Mouse (Mus musculus) c-Kit-negative CD71-positive TER-119-positive erythroid progenitor cells, embryonic 14.5 days (primary cell): ENCODE results near the gene 2810408A11Rik.

ENCODE experiments used
- DNase-seq: peaks from one replicate; pipeline ENCODE4 v3.0.0-alpha.2; 2013; ENCODE audit warnings: low read depth, low spot score

Gene 2810408A11Rik

GRCm38 (mm10) chr11:69900471-69901405, at the start of gene 2810408A11Rik, which contains the start of gene Neurl4:
TSS of gene 2810408A11Rik (minus strand) at chr11:69900987.
TSS of gene Neurl4 (plus strand) at chr11:69901072.
- DNase-seq: peak; percentile 88

- DNase-seq: peak; percentile 90
Measured at GRCm38 (mm10) chr11:69948763-69949150, 48.0 kb upstream of the 2810408A11Rik start.

GRCm38 (mm10) chr11:69948066-69948762, 47.4 kb upstream of the 2810408A11Rik start, which contains the start of gene Slc2a4:
TSS of gene Slc2a4 (minus strand) at chr11:69948188.
- peak; percentile 94 for DNase-seq

DNA sequence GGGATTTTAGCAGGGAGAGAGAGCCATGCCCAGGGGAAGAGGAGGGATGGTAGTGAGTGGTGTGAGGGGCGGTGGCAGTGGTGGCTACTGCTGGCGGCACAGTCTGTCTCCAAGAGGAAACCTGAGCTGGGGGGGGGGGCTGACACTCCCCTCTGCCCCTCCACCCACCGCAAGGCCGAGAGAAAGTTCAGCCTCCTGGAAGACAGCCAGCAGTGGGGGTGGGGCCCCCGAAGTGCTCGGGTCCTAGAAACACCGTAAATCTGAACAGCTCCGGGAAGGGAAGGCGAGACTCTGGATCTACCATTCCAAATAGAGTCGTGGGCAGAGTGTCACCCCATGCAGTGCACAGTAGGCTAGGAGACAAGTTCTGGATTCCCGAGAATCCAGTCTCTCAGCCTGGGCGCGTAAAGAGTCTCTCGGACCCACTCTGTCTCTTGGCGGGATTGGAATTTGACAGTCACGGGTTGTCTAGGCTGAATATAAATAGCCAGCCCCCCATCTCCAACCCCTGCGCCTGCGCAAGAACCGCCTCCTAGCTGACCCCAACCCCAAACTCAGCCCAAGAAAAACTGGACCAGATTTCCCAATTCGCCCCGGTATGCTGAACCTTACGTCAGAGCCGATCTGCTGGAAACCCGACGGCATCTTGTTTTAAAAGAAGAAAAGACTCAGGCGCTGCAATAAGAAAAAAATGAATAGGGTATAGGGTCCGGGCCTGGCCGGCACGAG, 46.7 kb upstream of the 2810408A11Rik start:
- no peak for DNase-seq

DNA sequence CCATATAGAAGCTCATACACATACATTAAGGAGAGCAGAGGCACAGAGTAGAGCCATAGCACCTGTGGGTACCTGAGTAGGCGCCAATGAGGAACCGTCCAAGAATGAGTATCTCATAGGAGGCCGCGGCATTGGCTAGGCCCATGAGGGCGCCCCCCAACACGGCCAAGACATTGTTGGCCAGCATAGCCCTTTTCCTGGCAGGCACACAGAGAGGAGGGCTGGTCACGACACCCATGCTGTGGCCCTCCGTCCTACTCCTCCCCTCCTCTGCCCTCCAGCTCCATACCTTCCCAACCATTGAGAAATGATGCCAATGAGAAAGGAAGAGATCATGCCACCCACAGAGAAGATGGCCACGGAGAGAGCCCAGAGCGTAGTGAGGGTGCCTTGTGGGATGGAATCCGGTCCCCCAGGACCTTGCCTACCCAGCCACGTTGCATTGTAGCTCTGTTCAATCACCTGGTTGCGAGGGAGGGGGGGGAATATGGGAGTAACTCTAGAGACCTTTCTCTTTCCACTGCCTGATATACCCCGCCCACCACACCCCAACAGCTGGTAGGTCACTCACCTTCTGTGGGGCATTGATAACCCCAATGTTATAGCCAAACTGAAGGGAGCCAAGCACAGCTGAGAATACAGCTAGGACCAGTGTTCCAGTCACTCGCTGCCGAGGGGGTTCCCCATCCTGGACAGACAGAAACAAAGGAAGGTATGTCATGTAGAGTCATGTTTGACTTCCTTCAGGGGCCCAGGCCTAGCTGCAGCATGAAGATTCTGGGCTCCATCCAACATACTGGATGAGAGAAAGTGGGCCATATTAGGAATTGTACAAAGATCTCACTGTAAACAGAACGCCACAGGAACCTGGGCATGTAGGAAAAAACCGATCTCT, 45.5 kb upstream of the 2810408A11Rik start:
- DNase-seq: peak; percentile 79

- DNase-seq: no peak
Measured at GRCm38 (mm10) chr11:69945216-69945615, 44.4 kb upstream of the 2810408A11Rik start.

- DNase-seq: no peak
Measured at GRCm38 (mm10) chr11:69940962-69941361, 40.2 kb upstream of the 2810408A11Rik start.

DNA sequence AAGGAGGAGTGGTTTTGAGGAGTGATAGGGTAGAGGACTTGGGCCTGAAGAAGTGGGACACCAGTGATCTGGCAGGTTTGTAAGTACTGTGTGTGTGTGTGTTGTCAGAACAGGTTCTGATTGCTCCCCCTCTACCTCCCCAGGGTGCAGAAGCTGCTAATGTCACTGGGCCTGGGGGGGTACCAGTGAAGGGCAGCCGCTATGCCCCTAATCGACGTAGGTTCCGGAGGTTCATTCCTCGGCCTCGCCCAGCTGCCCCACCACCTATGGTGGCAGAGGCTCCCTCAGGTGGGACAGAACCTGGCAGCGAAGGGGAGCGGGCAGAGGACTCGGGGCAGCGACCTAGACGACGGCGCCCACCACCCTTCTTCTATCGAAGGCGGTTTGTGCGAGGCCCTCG, 38.9 kb upstream of the 2810408A11Rik start:
- no peak for DNase-seq

DNA sequence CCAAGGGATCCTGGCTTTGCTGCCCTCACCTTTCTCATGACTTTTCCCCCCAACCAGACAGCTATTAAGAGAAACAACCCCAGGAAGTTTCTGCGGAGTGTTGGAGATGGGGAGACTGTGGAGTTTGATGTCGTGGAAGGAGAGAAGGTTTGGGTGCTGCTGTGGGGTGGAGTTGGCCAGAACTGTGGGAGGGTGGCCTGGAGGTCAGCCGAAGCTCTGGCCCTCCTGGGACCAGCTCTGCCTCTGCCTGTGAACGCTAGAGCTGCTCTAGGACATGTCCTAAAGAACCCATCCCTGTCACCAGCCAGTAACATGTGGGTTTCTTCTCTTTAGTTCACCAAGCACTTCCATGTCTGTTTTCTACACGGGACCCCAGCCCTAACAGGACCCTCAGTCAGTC, 38.4 kb upstream of the 2810408A11Rik start:
- DNase-seq: no peak

DNA sequence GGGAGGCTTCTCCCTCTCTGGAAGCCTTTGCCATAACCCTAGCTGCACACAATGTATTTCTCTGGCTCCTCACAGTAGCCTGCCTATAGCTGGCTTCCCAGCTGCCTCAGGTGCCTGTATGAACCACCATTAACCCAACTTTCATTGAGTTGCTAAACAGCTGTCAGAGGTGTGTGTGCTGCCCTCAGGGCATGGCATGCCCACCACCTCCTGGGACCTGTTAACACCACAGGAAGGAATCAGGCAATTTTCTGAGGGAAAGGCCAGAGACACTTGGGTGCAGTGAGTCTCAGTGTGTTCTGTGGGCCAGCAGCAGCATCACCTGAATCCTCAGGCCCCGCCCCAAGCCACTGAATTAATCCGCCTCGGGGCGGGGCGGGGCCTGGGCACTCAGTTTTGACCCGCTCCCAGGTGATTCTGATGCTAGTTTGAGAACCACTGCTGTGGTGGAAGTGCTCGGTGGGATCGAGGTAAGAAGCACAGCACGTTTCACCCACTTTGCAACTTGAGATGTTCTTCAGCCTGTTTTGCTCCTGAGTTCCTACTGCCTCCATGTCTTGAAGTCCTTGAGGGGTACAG, 37.7 kb upstream of the 2810408A11Rik start:
- DNase-seq: no peak

DNA sequence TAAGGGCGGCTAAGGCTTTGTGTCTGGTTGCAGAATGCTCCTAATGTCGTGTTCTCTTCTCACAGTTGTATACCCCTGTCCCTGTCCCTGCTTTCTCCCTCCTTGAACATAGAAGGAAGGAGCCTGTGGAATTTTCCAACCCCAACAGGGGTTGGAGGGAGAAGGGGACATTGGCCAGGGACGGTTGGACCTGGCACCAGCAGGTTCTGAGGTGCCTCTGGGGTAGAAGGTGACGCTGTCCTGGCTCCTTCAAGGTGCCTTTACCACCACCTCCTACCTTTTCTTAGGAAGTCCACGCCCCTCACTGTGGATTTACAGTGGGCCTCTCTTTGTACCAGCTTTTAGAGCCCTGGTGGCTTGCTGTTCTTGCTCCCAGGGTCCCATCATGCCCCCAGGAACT, 37.0 kb upstream of the 2810408A11Rik start:
- DNase-seq: no peak

- no peak for DNase-seq
Measured at GRCm38 (mm10) chr11:69937385-69937784, 36.6 kb upstream of the 2810408A11Rik start.

- DNase-seq: no peak
Measured at GRCm38 (mm10) chr11:69936714-69937347, 36.0 kb upstream of the 2810408A11Rik start.

GRCm38 (mm10) chr11:69936156-69936555, 35.4 kb upstream of the 2810408A11Rik start:
- DNase-seq: no peak

GRCm38 (mm10) chr11:69935137-69935879, 34.5 kb upstream of the 2810408A11Rik start, which contains the start of gene Ybx2:
TSS of gene Ybx2 (plus strand) at chr11:69935796.
- peak; percentile 65 for DNase-seq

- DNase-seq: no peak
Measured at GRCm38 (mm10) chr11:69934681-69935080, 33.9 kb upstream of the 2810408A11Rik start.

DNA sequence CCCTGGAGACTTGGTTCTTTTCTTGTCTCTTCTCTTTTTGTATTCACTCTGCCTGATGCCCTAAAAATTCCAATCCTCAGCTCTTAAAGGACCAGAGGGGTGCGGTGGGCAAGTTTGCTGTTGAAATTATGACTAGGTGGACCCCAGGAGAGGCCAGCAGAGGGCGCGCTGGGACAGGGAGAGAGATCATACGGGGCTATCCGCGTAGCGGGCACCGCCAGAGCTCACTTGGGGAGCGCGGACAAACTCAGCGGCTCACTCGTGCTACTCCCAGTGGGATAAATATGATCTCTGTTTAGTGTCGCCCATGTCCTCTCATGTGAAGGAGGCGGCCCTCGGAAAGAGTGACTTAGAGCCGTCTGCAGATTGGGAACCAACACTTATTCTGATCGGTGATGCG, 33.4 kb upstream of the 2810408A11Rik start:
- peak; percentile 86 for DNase-seq

DNA sequence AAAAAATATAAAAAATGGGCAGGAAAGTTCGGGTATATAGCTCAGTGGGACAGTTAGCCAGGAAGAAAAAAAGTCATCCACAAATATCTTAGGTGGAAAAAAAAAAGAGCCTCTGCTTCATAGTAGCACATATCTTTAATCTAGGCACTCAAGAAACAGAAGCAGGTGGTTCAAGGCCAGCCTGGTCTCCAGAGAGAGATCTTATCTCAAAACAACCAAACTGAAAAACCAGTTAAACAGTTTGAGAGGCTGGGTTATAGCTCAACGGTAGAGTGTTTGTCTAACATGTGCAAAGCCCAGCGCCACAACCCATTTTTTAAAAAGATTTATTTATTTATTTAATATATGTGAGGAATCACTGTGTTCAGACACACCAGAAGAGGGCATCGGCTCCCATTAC, 32.3 kb upstream of the 2810408A11Rik start:
- no peak for DNase-seq

DNA sequence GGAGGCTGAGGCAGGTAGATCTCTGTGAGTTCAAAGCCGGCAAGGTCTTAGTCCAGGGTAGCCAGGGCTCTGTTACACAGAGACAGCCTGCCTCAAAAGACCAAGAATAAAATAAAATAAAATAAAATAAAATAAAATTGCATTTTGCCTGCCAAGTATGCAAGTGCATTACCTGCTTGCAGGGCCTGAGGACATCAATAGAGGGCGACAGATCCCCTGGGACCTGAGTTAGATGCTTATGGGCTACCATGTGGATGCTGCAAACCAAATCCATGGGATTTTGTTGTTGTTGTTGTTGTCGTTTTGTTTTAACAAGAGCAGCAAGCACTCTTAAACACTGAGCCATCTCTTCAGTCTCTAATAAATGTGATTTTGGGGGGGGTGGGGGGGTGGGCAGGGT, 31.5 kb upstream of the 2810408A11Rik start:
- no peak for DNase-seq
